Mouse (Mus musculus) left cerebral cortex, adult 8-10 months (tissue): Measurements from ENCODE around the gene Gm28891. TPM values are rescaled to one million over a fixed set of nuclear protein-coding genes. Genes with fewer than 3 reads are reported as not detected.
"Not testable (repeated sequence)": the region's sequence is repeated elsewhere in the genome, so short reads cannot be mapped to it uniquely, and the experiment has no call there.

Experiments
- DNase-seq, 2 experiments: peaks; one replicate each; pipeline ENCODE4 v3.0.0; 2022; ENCODE audit warnings: low spot score in 2 of 2
- total RNA-seq, 4 experiments: library from RNA; stranded (reverse); gene quantifications; 2 replicates each; pipeline ENCODE4 v1.2.4; 2022

Gene Gm28891
- total RNA-seq, result not detected

DNA sequence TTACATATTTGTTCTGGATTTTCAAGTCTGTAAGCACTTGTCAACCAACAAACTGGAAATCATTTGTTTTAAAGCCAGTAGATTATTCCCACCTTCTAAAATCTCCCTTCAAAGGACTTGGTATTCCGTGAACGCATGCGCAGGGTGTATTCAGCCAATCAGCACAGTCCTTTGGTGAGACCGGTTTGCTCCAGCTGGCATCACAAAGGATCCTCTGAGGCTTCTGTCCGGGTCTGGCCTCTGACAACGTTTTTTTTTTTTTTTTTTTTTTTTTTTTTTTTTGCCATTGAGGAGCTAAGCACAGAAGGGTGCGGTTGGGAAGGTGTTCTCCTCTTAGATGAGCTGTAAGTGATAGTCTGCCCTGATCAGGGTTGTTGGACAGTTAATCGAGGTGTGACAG is at the start of gene Gm28891:
Gene Gm28891, plus strand, starts transcription at position 301 of the 400 bp plus-strand sequence.
- not testable (repeated sequence) for DNase-seq
